Mouse (Mus musculus) heart, embryonic 14.5 days (tissue): Measurements from ENCODE around the gene Chpf2. TPM values are rescaled to one million over a fixed set of nuclear protein-coding genes. Genes with fewer than 3 reads are reported as not detected.
A peak's percentile ranks its signal among the peaks of the same experiment; 100 is the strongest.

Source experiments
- ATAC-seq: fragments of 200-750 bp; cut with Nextera tagmentation; 2 replicates; pipeline ENCODE4 v1.8.0; 2017; ENCODE audit warnings: low read depth, moderate TSS enrichment; ENCODE audit not compliant: insufficient number of reproducible peaks, insufficient read depth, low FRiP score
- H3K27ac ChIP-seq, 2 experiments: fragments of 200-500 bp in 1 of 2; fragments of 300-500 bp in 1 of 2; sonication (generic) in 1 of 2; replicated peaks in 1 of 2; 2 replicates each; pipeline ENCODE4 v1.5.1; 2012 to 2014; ENCODE audit warnings: low read depth in 2 of 2, low read length in 2 of 2, control low read depth in 1 of 2, mild to moderate bottlenecking in 1 of 2, mixed read lengths in 1 of 2; ENCODE audit not compliant: control insufficient read depth in 1 of 2, insufficient read depth in 1 of 2
- H3K27me3 ChIP-seq: fragments of 300-500 bp; sonication (generic); 2 replicates; pipeline ENCODE4 v1.6.1; 2014; ENCODE audit warnings: mild to moderate bottlenecking, low read length, control low read depth; ENCODE audit not compliant: control insufficient read depth, insufficient read depth
- H3K36me3 ChIP-seq: fragments of 300-500 bp; sonication (generic); 2 replicates; pipeline ENCODE4 v1.6.1; 2014; ENCODE audit warnings: mild to moderate bottlenecking, control low read depth, low read length, mixed read lengths; ENCODE audit not compliant: control insufficient read depth, insufficient read depth
- H3K4me1 ChIP-seq, 2 experiments: fragments of 200-500 bp in 1 of 2; fragments of 300-500 bp in 1 of 2; sonication (generic) in 1 of 2; 2 replicates each; pipeline ENCODE4 v1.6.1; 2012 to 2014; ENCODE audit warnings: low read length in 2 of 2, control low read depth in 1 of 2, mixed read lengths in 1 of 2; ENCODE audit not compliant: control insufficient read depth in 2 of 2, insufficient read depth in 2 of 2
- H3K4me2 ChIP-seq: fragments of 300-500 bp; sonication (generic); 2 replicates; pipeline ENCODE4 v1.6.1; 2014; ENCODE audit warnings: mild to moderate bottlenecking, low read length
- H3K4me3 ChIP-seq, 2 experiments: fragments of 200-500 bp in 1 of 2; fragments of 300-500 bp in 1 of 2; sonication (generic) in 1 of 2; 2 replicates each; pipeline ENCODE4 v1.5.1; 2012 to 2014; ENCODE audit warnings: low read length in 2 of 2, mild to moderate bottlenecking in 2 of 2, control low read depth in 1 of 2, low read depth in 1 of 2, moderate library complexity in 1 of 2; ENCODE audit not compliant: control insufficient read depth in 1 of 2, insufficient read depth in 1 of 2
- H3K9ac ChIP-seq: fragments of 300-500 bp; sonication (generic); 2 replicates; pipeline ENCODE4 v1.6.1; 2014; ENCODE audit warnings: mild to moderate bottlenecking, low read length
- H3K9me3 ChIP-seq: fragments of 300-500 bp; sonication (generic); 2 replicates; pipeline ENCODE4 v1.6.1; 2016; ENCODE audit warnings: low read length, control low read depth; ENCODE audit not compliant: control insufficient read depth
- WGBS: fragments of 180-500 bp; shearing (Covaris S2); extraction: QIAGEN DNeasy Blood & Tissue Kit; methylation state at CpG from one replicate; pipeline ENCODE4 v1.1.7; 2014; 5-methylcytosine and 5-hydroxymethylcytosine counted together
- polyA plus RNA-seq: library from polyadenylated mRNA; unstranded; fragments of >200 nt; fragmentation: Nextera tagmentation; extraction: Ambion mirVana; gene quantifications from 2 replicates; pipeline ENCODE4 v1.2.1, GENCODE M21; 2014

The Chpf2 gene
- polyA plus RNA-seq, 1 experiment from 2014 or later: 8.6 TPM

DNA sequence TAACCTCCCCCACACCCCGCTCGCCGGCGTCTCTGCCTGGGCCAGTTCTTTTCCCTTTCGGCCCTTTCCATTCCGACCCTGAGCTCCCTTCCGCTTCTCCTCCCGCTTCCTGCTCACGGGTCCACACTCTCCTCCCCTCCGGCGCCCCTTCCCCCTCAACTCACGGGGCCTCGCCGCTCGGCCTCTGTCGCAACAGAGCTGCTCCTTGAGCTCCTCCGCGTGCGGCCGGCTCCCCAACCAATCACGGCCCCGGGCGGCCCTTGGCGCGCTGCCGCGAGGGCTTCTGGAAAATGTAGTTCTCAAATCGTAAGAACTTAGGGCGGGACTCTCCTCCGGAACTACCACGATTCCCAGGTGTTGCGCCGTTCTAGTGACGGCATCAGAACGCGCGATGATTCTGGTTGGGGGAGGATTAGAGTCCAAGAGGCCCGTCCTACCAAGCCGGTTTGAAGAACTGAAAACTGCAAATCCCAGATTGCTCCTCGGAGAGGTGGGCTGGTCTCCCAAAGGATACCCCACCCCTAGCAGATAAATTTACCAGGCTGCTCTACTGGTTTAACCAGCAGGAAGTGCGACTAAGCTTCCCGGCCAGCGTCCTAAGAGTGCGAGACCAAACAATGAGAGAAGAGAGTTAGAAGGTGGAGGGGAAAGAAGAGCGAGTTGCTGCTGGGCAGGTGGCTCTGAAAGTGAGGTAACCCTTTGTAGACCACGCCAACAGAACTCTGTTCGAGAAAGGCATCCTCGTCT lies 9.2 kb upstream of the Chpf2 start, which contains the start of gene Abcf2:
Gene Abcf2, minus strand, starts transcription at position 285 of the 747 bp plus-strand sequence.
- Histone ChIP-seq H3K27ac (peak within 1 kb of the TSS; percentile 88 to 90), H3K27me3 (no peaks in the 10 kb centered on the region), H3K4me1 (peaks cover 8 to 14% of the 10 kb centered on the region in 2 experiments), H3K9me3 (no peaks in the 10 kb centered on the region), H3K4me2 (peak within 1 kb of the TSS; percentile 74), H3K4me3 (peak within 1 kb of the TSS; percentile 69 to 92), H3K9ac (peak within 1 kb of the TSS; percentile 81), H3K36me3 (peaks cover 33% of the 10 kb centered on the region)
- WGBS: under 1% methylated on average over 48 of the region's 48 CpGs
- peak; percentile 97 for ATAC-seq

GRCm38 (mm10) chr5:24578109-24578963 lies 8.2 kb upstream of the Chpf2 start:
- no peaks in the 10 kb centered on the region for H3K9me3 ChIP-seq
- no peak for ATAC-seq
- peak overlapping the region; percentile 59 to 69 for H3K4me3 ChIP-seq
- peak overlapping the region; percentile 76 for H3K9ac ChIP-seq
- H3K36me3 ChIP-seq: peaks cover 23% of the 10 kb centered on the region
- H3K27ac ChIP-seq: peak overlapping the region; percentile 88 to 90
- peaks cover 8 to 14% of the 10 kb centered on the region in 2 experiments for H3K4me1 ChIP-seq
- 58% methylated on average over 6 of the region's 6 CpGs for WGBS
- peak overlapping the region; percentile 74 for H3K4me2 ChIP-seq
- no peaks in the 10 kb centered on the region for H3K27me3 ChIP-seq

GRCm38 (mm10) chr5:24586106-24586505 lies 435 bp upstream of the Chpf2 start:
- no peak overlapping the region for H3K27ac ChIP-seq

GRCm38 (mm10) chr5:24587200-24587577 lies 648 bp downstream of the Chpf2 start:
- no peak for ATAC-seq
- Histone ChIP-seq H3K4me1 (peaks cover 11 to 28% of the 10 kb centered on the region in 2 experiments; a peak in 3 of 4 replicates), H3K36me3 (peaks cover 41% of the 10 kb centered on the region), H3K27ac (peak overlapping the region in 1 of 2 experiments; percentile 67; a peak in 2 of 4 replicates), H3K27me3 (no peaks in the 10 kb centered on the region), H3K9me3 (no peaks in the 10 kb centered on the region), H3K9ac (peak overlapping the region; percentile 85), H3K4me2 (peak overlapping the region; percentile 85), H3K4me3 (peak overlapping the region; percentile 60 to 84)
- WGBS: 12% methylated on average over 4 of the region's 4 CpGs

More at GRCm38 (mm10) chr5:24586106-24586505, 435 bp upstream of the Chpf2 start:
- H3K27me3 ChIP-seq: no peaks in the 10 kb centered on the region
- peaks cover 7 to 20% of the 10 kb centered on the region in 2 experiments; a peak in 3 of 4 replicates for H3K4me1 ChIP-seq
- H3K36me3 ChIP-seq: peaks cover 30% of the 10 kb centered on the region
- H3K9ac ChIP-seq: peak overlapping the region; percentile 85
- ATAC-seq: no peak
- peak overlapping the region; percentile 85 for H3K4me2 ChIP-seq
- H3K9me3 ChIP-seq: no peaks in the 10 kb centered on the region
- H3K4me3 ChIP-seq: peak overlapping the region; percentile 60 to 84
- 10% methylated on average over 8 of the region's 8 CpGs for WGBS

- peaks cover 11 to 28% of the 10 kb centered on the region in 2 experiments; a peak in 3 of 4 replicates for H3K4me1 ChIP-seq
- no peak overlapping the region for H3K9ac ChIP-seq
- H3K4me2 ChIP-seq: no peak overlapping the region
- peaks cover 67% of the 10 kb centered on the region for H3K36me3 ChIP-seq
- no peaks in the 10 kb centered on the region for H3K9me3 ChIP-seq
- no peak for ATAC-seq
- no peak overlapping the region for H3K4me3 ChIP-seq
- H3K27me3 ChIP-seq: no peaks in the 10 kb centered on the region
- H3K27ac ChIP-seq: no peak overlapping the region
- 87% methylated on average over 20 of the region's 20 CpGs for WGBS
Measured at GRCm38 (mm10) chr5:24589511-24590500, 3.3 kb downstream of the Chpf2 start.

- H3K4me1 ChIP-seq: peaks cover 11 to 24% of the 10 kb centered on the region in 2 experiments; a peak in 3 of 4 replicates
- H3K36me3 ChIP-seq: peaks cover 82% of the 10 kb centered on the region
- no peaks in the 10 kb centered on the region for H3K9me3 ChIP-seq
- peak overlapping the region; percentile 48 for H3K9ac ChIP-seq
- WGBS: 34% methylated on average over 23 of the region's 23 CpGs
- no peak overlapping the region for H3K4me3 ChIP-seq
- ATAC-seq: no peak
- peak overlapping the region; percentile 25 for H3K4me2 ChIP-seq
- no peaks in the 10 kb centered on the region for H3K27me3 ChIP-seq
- 0 out of 4 replicates have a peak overlapping the region, but pooled peaks of 1 of the 2 experiments have one; percentile 9 for H3K27ac ChIP-seq
Measured at GRCm38 (mm10) chr5:24591268-24591721, 4.8 kb downstream of the Chpf2 start.
